Mouse (Mus musculus) hindbrain, embryonic 15.5 days (tissue): ENCODE data around the gene Itgb1bp1. TPM values are rescaled to one million over a fixed set of nuclear protein-coding genes. Genes with fewer than 3 reads are reported as not detected.

ENCODE experiments used
- ATAC-seq: fragments of 200-750 bp; cut with Nextera tagmentation; 2 replicates; pipeline ENCODE4 v1.8.0; 2017; ENCODE audit warnings: low read depth, moderate number of reproducible peaks, moderate TSS enrichment; ENCODE audit not compliant: low FRiP score
- H3K27ac ChIP-seq: fragments of 300-500 bp; sonication (generic); replicated peaks from 2 replicates; pipeline ENCODE4 v1.5.1; 2015; ENCODE audit warnings: mild to moderate bottlenecking, inconsistent platforms
- H3K27me3 ChIP-seq: fragments of 300-500 bp; sonication (generic); 2 replicates; pipeline ENCODE4 v1.6.1; 2015; ENCODE audit warnings: control low read depth, inconsistent platforms
- H3K36me3 ChIP-seq: fragments of 300-500 bp; sonication (generic); 2 replicates; pipeline ENCODE4 v1.6.1; 2015; ENCODE audit warnings: control low read depth, inconsistent platforms
- H3K4me1 ChIP-seq: fragments of 300-500 bp; sonication (generic); replicated peaks from 2 replicates; pipeline ENCODE4 v1.6.1; 2015; ENCODE audit warnings: control low read depth, inconsistent platforms
- H3K4me2 ChIP-seq: fragments of 300-500 bp; sonication (generic); 2 replicates; pipeline ENCODE4 v1.6.1; 2015; ENCODE audit warnings: moderate library complexity, mild to moderate bottlenecking, inconsistent platforms
- H3K4me3 ChIP-seq: fragments of 300-500 bp; sonication (generic); 2 replicates; pipeline ENCODE4 v1.5.1; 2015; ENCODE audit warnings: mild to moderate bottlenecking, inconsistent platforms
- H3K9ac ChIP-seq: fragments of 300-500 bp; sonication (generic); 2 replicates; pipeline ENCODE4 v1.6.1; 2015; ENCODE audit warnings: inconsistent platforms
- H3K9me3 ChIP-seq: fragments of 300-500 bp; sonication (generic); 2 replicates; pipeline ENCODE4 v1.6.1; 2016; ENCODE audit warnings: control low read depth, inconsistent platforms
- WGBS: fragments of 180-500 bp; shearing (Covaris S2); methylation state at CpG from one replicate; pipeline ENCODE4 v1.1.7; 2015; 5-methylcytosine and 5-hydroxymethylcytosine counted together
- polyA plus RNA-seq: library from polyadenylated mRNA; unstranded; fragments of >200 nt; fragmentation: Nextera tagmentation; extraction: Ambion mirVana; gene quantifications from 2 replicates; pipeline ENCODE4 v1.2.1, GENCODE M21; 2015

Gene Itgb1bp1
- polyA plus RNA-seq, 1 experiment from 2014 or later: 39.3 TPM

- H3K4me2 ChIP-seq: no peak overlapping the region
- peaks cover 11% of the 10 kb centered on the region for H3K4me1 ChIP-seq
- H3K36me3 ChIP-seq: peaks cover 25% of the 10 kb centered on the region
- H3K9ac ChIP-seq: no peak overlapping the region
- 89% methylated on average over 11 of the region's 11 CpGs for whole genome bisulfite sequencing
- no peaks in the 10 kb centered on the region for H3K27me3 ChIP-seq
- H3K9me3 ChIP-seq: no peaks in the 10 kb centered on the region
- H3K27ac ChIP-seq: no peak overlapping the region
- ATAC-seq: no peak
- no peak overlapping the region for H3K4me3 ChIP-seq
Measured at GRCm38 (mm10) chr12:21208172-21208795, 77.8 kb downstream of the Itgb1bp1 start.

- no peak for ATAC-seq
- WGBS: 89% methylated on average over 5 of the region's 5 CpGs
- H3K36me3 ChIP-seq: peaks cover 22% of the 10 kb centered on the region; the same call in 1 of the 2 replicates
- H3K27ac ChIP-seq: no peak overlapping the region
- no peak overlapping the region for H3K4me3 ChIP-seq
- H3K27me3 ChIP-seq: no peaks in the 10 kb centered on the region
- peaks cover 11% of the 10 kb centered on the region for H3K4me1 ChIP-seq
- no peak overlapping the region for H3K4me2 ChIP-seq
- H3K9ac ChIP-seq: no peak overlapping the region
- no peaks in the 10 kb centered on the region for H3K9me3 ChIP-seq
Measured at GRCm38 (mm10) chr12:21207422-21207821, 78.7 kb downstream of the Itgb1bp1 start.

- H3K9ac ChIP-seq: no peak overlapping the region
- no peaks in the 10 kb centered on the region for H3K27me3 ChIP-seq
- ATAC-seq: no peak
- no peaks in the 10 kb centered on the region for H3K9me3 ChIP-seq
- 92% methylated on average over 4 of the region's 4 CpGs for WGBS
- H3K27ac ChIP-seq: no peak overlapping the region
- no peak overlapping the region for H3K4me2 ChIP-seq
- H3K4me1 ChIP-seq: peaks cover 11% of the 10 kb centered on the region
- H3K36me3 ChIP-seq: peaks cover 22% of the 10 kb centered on the region; the same call in 1 of the 2 replicates
- no peak overlapping the region for H3K4me3 ChIP-seq
Measured at GRCm38 (mm10) chr12:21205799-21206198, 80.3 kb downstream of the Itgb1bp1 start.

GRCm38 (mm10) chr12:21204701-21205312 is 81.3 kb downstream of the Itgb1bp1 start:
- Histone ChIP-seq H3K4me2 (no peak overlapping the region), H3K4me1 (peaks cover 11% of the 10 kb centered on the region), H3K9me3 (no peaks in the 10 kb centered on the region), H3K36me3 (peaks cover 22% of the 10 kb centered on the region; the same call in 1 of the 2 replicates), H3K27ac (peak overlapping the region; percentile 30; the same call in 1 of the 2 replicates), H3K9ac (no peak overlapping the region), H3K27me3 (no peaks in the 10 kb centered on the region), H3K4me3 (no peak overlapping the region)
- WGBS: 23% methylated on average over 11 of the region's 11 CpGs
- ATAC-seq: peak; percentile 71; the same call in 1 of the 2 replicates

- Histone ChIP-seq H3K4me3 (no peak overlapping the region), H3K4me2 (no peak overlapping the region), H3K27ac (no peak overlapping the region), H3K36me3 (0 out of 2 replicates have a peak, but pooled peaks cover 6% of the 10 kb centered on the region), H3K4me1 (peaks cover 11% of the 10 kb centered on the region), H3K9me3 (no peaks in the 10 kb centered on the region), H3K9ac (no peak overlapping the region), H3K27me3 (no peaks in the 10 kb centered on the region)
- WGBS: 74% methylated on average over 10 of the region's 10 CpGs
- ATAC-seq: no peak
Measured at GRCm38 (mm10) chr12:21201485-21202269, 84.4 kb downstream of the Itgb1bp1 start.

- WGBS: 96% methylated on average over 8 of the region's 8 CpGs
Measured at GRCm38 (mm10) chr12:21200613-21201012, 85.5 kb downstream of the Itgb1bp1 start.

GRCm38 (mm10) chr12:21196420-21196819 is 89.7 kb downstream of the Itgb1bp1 start:
- Histone ChIP-seq H3K9me3 (no peaks in the 10 kb centered on the region), H3K4me1 (no peaks in the 10 kb centered on the region), H3K36me3 (no peaks in the 10 kb centered on the region), H3K27ac (no peak overlapping the region), H3K9ac (no peak overlapping the region), H3K27me3 (no peaks in the 10 kb centered on the region), H3K4me3 (no peak overlapping the region), H3K4me2 (no peak overlapping the region)
- ATAC-seq: no peak
- WGBS: 89% methylated on average over 4 of the region's 4 CpGs

More at GRCm38 (mm10) chr12:21200613-21201012, 85.5 kb downstream of the Itgb1bp1 start:
- Histone ChIP-seq H3K4me1 (peaks cover 11% of the 10 kb centered on the region), H3K36me3 (no peaks in the 10 kb centered on the region), H3K9me3 (no peaks in the 10 kb centered on the region), H3K4me3 (no peak overlapping the region), H3K4me2 (no peak overlapping the region), H3K9ac (no peak overlapping the region), H3K27ac (no peak overlapping the region), H3K27me3 (no peaks in the 10 kb centered on the region)
- ATAC-seq: no peak

- no peak overlapping the region for H3K4me3 ChIP-seq
- no peak for ATAC-seq
- no peaks in the 10 kb centered on the region for H3K9me3 ChIP-seq
- H3K9ac ChIP-seq: no peak overlapping the region
- H3K36me3 ChIP-seq: no peaks in the 10 kb centered on the region
- H3K4me2 ChIP-seq: no peak overlapping the region
- H3K27ac ChIP-seq: no peak overlapping the region
- 89% methylated on average over 3 of the region's 3 CpGs for WGBS
- H3K4me1 ChIP-seq: no peaks in the 10 kb centered on the region
- H3K27me3 ChIP-seq: no peaks in the 10 kb centered on the region
Measured at GRCm38 (mm10) chr12:21195497-21195896, 90.6 kb downstream of the Itgb1bp1 start.

- no peaks in the 10 kb centered on the region for H3K4me1 ChIP-seq
- no peak overlapping the region for H3K27ac ChIP-seq
- ATAC-seq: no peak
- no peak overlapping the region for H3K4me3 ChIP-seq
- no peaks in the 10 kb centered on the region for H3K36me3 ChIP-seq
- WGBS: 92% methylated on average over 2 of the region's 2 CpGs
- H3K4me2 ChIP-seq: no peak overlapping the region
- H3K9ac ChIP-seq: no peak overlapping the region
- H3K27me3 ChIP-seq: no peaks in the 10 kb centered on the region
- no peaks in the 10 kb centered on the region for H3K9me3 ChIP-seq
Measured at GRCm38 (mm10) chr12:21191546-21191945, 94.5 kb downstream of the Itgb1bp1 start.

Other genes with a start within 250 kb of the Itgb1bp1 start
- gene Cpsf3, start 893 bp downstream of the Itgb1bp1 start, polyA plus RNA-seq: 86.7 and 87.1 TPM in 2 replicates
- gene Iah1, start 30.1 kb upstream of the Itgb1bp1 start, polyA plus RNA-seq: 30.2 and 30.9 TPM in 2 replicates
- 20.4 and 21.1 TPM in 2 replicates for gene Adam17, start 87.3 kb upstream of the Itgb1bp1 start, polyA plus RNA-seq
- 1,073 and 1,087 TPM in 2 replicates for gene Ywhaq, start 131.4 kb upstream of the Itgb1bp1 start, polyA plus RNA-seq